Mouse (Mus musculus): ENCODE measurements around the gene Eloa.
"Not testable (repeated sequence)": the region's sequence is repeated elsewhere in the genome, so short reads cannot be mapped to it uniquely, and the experiment has no call there.

Gene Eloa

DNA sequence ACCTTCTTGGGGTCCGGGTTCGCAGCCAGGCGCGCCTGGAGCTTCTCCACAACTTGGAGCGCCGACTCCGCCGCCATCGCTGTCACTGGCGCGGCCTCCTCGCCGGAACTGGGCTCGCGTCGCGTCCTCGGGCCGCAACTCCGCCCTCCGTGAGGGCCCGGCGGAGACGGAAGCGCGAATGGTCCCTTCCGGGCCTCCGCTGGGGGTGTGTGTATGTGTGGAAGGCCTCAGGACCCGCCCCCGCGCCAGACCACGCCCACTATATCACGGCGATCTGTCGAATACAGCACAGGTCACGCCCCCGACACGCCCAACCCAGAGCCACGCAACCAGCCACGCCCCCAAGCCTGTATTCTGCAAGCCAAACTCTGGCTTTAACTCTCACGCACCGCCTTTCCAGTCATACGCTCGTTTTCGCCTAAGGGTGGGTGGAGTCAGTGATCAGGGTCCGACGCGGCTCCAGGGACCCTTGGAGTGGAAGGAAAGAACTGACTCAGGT, at the start of gene Eloa:
Gene Eloa (minus strand): TSS at position 215 of the 499 bp plus-strand sequence.
- DNase-seq (ENCODE audit: low spot score): peak; percentile 99

DNA sequence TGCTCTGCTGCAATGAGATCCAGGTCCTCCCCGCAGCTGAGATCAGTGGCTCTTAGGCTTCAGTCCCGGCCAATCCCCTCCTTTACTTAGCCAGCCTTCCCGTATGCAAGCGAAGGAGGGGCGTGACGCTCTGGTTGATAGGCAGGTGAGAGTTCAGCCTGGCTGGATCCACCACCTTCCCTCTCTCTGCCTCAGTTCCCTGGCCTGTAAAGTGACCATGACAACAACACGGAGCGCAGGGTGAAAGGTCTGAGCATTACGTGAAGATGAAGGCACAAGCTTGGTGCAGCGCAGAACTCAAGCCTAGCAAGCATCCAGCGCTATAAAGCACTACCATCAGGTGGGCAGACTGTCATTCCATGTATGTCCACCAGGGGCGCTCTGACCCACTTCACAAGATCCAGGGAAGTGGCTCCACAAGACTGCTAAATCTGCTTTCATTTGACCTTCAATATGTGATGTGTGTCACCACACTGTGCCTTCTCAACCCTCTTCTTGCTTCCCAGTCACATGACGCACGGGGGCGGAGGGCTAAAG, 49.7 kb upstream of the Eloa start:
- DNase-seq (ENCODE audit: low spot score): peak; percentile 72

DNA sequence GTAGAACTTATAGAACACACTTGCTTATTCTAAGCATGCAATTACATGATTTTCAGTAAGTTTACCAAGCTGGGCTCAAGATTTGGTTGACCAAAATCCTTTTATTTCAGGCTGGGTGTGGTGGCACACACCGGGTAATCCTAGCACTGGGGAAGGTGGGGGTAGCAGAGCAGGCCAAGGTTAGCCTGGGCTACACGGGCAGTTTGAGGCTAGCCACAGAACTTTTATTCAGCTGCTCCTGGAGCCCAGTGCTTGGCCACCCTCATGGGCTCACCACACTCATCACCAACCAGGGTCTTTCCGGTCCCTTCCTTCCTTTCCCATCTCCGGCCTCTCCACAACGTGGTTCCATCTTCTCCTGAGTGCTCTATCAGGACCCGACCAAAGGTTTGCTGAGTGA, 49.0 kb upstream of the Eloa start:
- DNase-seq (ENCODE audit: low spot score): no peak

DNA sequence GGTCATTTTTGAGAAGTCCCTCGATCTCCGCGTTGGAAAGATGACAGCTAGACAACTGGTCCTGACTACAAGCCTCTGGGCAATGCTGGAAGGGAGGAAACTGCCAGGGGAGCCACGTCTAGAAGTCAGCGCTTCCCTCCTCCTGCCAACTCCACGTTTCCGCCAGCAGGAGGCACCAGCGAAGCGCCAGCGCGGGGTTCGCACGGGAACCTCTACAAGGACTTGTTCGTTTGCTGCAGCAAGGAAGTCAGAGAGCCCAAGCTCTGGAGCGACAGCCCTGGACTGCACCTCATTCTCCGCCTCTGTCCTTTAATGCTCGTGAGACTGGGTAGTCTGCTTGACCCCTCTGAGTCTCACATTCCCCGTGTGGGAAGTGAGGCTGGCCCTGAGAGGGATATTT, 48.4 kb upstream of the Eloa start:
- DNase-seq (ENCODE audit: low spot score): peak; percentile 78

- no peak for DNase-seq (ENCODE audit: low spot score)
Observed at GRCm38 (mm10) chr4:136069313-136069712, 47.8 kb upstream of the Eloa start.

GRCm38 (mm10) chr4:136063143-136063542, 41.6 kb upstream of the Eloa start:
- no peak for DNase-seq (ENCODE audit: low spot score)

- DNase-seq (ENCODE audit: low spot score): not testable (repeated sequence)
Observed at GRCm38 (mm10) chr4:136059800-136060488, 38.4 kb upstream of the Eloa start.

- no peak for DNase-seq (ENCODE audit: low spot score)
Observed at GRCm38 (mm10) chr4:136057916-136058315, 36.4 kb upstream of the Eloa start.

- no peak for DNase-seq (ENCODE audit: low spot score)
Observed at GRCm38 (mm10) chr4:136056030-136056429, 34.5 kb upstream of the Eloa start.

- no peak for DNase-seq (ENCODE audit: low spot score)
Observed at GRCm38 (mm10) chr4:136053843-136054242, 32.3 kb upstream of the Eloa start.

GRCm38 (mm10) chr4:136053247-136053596, 31.7 kb upstream of the Eloa start, which contains the start of gene Rpl11:
TSS of gene Rpl11 (minus strand) at chr4:136053428.
- DNase-seq (ENCODE audit: low spot score): peak; percentile 78

DNA sequence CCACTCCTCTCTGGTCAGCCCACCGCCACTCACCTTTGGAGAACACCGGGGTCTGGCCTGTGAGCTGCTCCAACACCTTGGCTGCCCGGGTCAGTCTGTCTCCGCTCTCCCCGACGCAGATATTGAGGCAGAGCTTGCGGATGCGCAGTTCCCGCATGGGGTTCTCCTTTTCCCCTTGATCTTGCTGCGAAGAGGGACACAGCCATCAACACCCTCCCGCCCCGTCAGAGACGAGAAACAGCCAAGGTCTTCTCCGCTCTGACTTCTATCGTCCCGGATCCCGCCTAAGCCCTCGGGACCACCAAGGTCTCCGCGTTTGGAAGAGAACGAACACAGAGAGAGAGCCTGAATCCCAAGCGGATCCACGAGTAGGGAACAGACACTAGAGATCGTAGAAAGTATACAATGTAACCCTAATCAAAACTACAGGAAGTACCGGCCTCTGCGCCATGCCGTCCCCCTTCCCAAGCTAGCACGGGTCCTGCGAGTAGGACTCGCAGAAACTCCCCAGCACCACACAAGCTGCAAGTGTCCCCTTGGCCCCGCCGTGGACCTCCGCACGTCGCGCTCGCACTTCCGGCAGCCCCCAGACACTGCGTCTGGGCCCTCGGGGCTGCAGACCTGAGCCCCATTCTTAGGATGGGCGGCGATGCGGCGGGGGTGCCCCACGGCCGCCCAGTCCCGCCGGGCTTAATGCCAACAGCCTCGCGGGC, 31.1 kb upstream of the Eloa start:
- DNase-seq (ENCODE audit: low spot score): peak; percentile 27

DNA sequence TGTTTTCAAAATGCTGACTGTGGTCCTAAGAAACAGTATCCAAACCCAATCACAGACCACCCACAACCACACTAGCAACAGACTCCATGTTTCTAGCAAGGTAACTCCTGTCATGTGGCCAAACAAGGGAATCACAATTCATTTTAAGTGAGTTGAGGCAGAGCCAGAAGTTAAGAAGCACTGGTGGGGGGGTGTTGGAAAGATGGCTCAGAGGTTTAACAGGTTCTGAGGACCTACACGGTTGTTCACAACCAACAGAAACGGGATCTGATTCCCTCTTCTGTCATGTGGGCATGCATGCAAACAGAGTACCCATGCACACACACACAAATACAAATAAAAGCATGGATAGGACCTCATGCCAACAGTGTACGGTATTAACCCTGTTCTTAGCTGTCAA, 30.5 kb upstream of the Eloa start:
- no peak for DNase-seq (ENCODE audit: low spot score)

DNA sequence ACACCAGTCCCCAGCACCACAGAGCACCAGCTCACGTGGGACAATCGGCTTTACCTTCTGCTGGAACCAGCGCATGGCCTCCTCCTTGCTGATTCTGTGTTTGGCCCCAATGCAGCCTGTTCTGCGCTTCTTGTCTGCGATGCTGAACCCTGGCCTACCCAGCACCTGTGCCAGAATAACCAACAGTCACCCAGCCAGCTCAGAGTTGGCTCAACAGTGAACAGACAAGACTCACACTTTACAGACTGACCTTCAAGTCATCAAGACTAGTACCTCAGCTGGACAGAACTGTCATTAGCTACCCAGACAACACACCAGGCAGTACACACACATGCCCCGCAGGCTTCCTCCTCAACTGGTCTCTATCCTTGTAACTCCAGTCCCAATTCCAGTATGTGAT, 28.7 kb upstream of the Eloa start:
- DNase-seq (ENCODE audit: low spot score): no peak

DNA sequence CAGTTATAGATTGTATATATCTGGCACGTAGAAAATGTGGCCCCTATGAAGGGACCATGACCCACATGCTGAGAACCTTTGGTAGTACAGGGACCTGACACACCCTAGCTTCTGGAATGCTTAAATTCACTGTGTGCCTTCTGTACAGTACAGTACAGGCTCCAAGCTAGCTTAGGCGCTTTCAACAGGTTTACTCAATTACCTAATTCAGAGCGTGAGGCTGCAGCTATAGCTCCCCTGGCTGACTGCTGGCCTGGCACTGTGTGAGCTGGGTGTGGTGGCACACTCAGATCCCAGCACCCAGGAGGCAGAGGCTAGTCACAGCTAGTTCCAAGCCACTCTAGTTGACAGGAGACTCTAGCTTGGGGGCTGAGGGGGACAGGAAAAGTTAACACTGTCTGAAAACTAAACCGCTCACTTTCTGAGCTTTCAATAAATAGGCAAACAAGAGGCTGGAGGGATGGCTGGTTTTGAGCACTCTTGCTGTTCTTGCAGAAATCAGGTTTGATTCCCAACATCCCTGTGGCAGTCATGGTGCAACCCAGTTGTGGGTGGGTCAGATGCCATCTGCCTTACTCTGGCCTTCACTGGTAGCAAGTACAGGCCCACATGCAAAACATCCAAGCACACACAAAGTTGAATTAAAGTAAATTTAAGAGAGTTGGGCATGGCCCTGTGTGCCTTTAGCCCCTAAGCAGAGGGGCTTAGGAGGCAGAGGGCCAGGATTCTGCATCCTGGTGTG, 26.9 kb upstream of the Eloa start:
- no peak for DNase-seq (ENCODE audit: low spot score)

GRCm38 (mm10) chr4:136047626-136048025, 26.1 kb upstream of the Eloa start:
- no peak for DNase-seq (ENCODE audit: low spot score)

- no peak for DNase-seq (ENCODE audit: low spot score)
Observed at GRCm38 (mm10) chr4:136046888-136047287, 25.3 kb upstream of the Eloa start.

GRCm38 (mm10) chr4:136045091-136045490, 23.5 kb upstream of the Eloa start:
- no peak for DNase-seq (ENCODE audit: low spot score)

DNA sequence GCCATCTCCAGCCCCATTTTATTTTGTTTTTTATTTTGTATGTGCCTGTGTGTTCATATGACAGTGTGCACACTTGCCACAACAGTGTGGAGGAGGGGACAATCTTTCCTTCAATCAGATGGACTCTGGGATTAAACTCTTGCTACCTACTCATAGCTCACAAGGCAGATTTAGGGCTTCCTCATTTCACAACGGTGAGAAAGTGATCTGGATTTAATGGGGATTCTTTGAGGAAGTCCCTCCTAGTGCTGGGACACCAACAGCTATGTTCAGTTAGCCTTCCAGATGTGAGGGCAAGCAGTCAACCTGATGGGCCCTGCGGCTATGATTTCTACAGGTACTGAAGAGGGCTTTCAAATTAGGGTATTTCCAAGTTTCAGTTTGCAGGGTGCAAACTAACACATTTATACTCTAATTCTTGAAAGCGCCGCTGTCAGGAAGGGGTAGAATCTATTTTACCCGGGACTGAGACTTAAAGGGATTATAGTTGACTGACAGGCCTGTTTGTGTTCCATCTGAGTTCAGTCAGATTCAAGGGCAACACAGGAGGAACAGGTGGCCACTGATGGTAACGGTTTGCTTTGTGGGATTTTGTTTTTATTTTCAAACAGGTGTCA, 22.3 kb upstream of the Eloa start:
- no peak for DNase-seq (ENCODE audit: low spot score)

DNA sequence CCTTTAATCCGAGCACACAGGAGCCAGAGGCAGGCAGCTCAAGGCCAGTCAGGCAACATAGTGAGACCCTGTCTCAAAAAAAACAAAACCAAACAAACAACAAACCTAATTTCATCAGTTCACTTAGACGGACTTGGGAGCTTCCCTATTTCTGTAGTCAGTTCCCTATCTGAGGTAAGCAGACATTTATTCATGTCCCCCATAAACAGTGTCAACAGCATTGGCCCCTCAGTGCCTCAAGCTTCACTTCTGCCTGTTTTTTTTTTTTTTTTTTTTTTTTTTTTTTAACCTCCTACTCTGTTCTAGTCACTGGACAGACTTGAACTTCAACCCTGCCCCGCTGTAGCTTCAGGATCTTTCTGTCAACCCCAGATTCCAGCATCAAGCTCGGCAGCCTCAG, 13.5 kb upstream of the Eloa start:
- no peak for DNase-seq (ENCODE audit: low spot score)

- no peak for DNase-seq (ENCODE audit: low spot score)
Observed at GRCm38 (mm10) chr4:136033231-136033630, 11.7 kb upstream of the Eloa start.
